Mouse (Mus musculus) layer of hippocampus, adult 11-12 months (tissue): ENCODE data around the gene Gm11595.
"Not testable (repeated sequence)": the region's sequence is repeated elsewhere in the genome, so short reads cannot be mapped to it uniquely, and the experiment has no call there.

Source experiments
- DNase-seq: peaks from one replicate; pipeline ENCODE4 v3.0.0; 2022; ENCODE audit warnings: low spot score

Gene Gm11595

GRCm38 (mm10) chr11:99772813-99773212, at the start of gene Gm11595:
Gm11595 (minus strand) TSS chr11:99772913.
- DNase-seq: not testable (repeated sequence)

- not testable (repeated sequence) for DNase-seq
These were observed 42.9 kb upstream of the Gm11595 start, which contains the start of gene Gm11564 for GRCm38 (mm10) chr11:99815566-99815965. Gm11564 (minus strand) TSS chr11:99815666.

GRCm38 (mm10) chr11:99809792-99810191, 37.1 kb upstream of the Gm11595 start, which contains the start of gene Krtap4-13:
Krtap4-13 (minus strand) TSS chr11:99809892.
- DNase-seq: not testable (repeated sequence)

GRCm38 (mm10) chr11:99804346-99804745, 31.6 kb upstream of the Gm11595 start, which contains the start of gene Gm11554:
Gm11554 (minus strand) TSS chr11:99804446.
- not testable (repeated sequence) for DNase-seq

GRCm38 (mm10) chr11:99798832-99799231, 26.1 kb upstream of the Gm11595 start, which contains the start of gene Gm11569:
Gm11569 (minus strand) TSS chr11:99798932.
- not testable (repeated sequence) for DNase-seq

GRCm38 (mm10) chr11:99793367-99793766, 20.7 kb upstream of the Gm11595 start, which contains the start of gene Gm11596:
Gm11596 (minus strand) TSS chr11:99793467.
- no peak for DNase-seq

- DNase-seq: not testable (repeated sequence)
These were observed 12.2 kb upstream of the Gm11595 start, which contains the start of gene Krtap4-9 for GRCm38 (mm10) chr11:99784900-99785299. Krtap4-9 (plus strand) TSS chr11:99785200.

GRCm38 (mm10) chr11:99780604-99781003, 7.9 kb upstream of the Gm11595 start, which contains the start of gene Krtap4-8:
Krtap4-8 (minus strand) TSS chr11:99780704.
- no peak for DNase-seq

- no peak for DNase-seq
These were observed 5.7 kb upstream of the Gm11595 start for GRCm38 (mm10) chr11:99778401-99778800.

- DNase-seq: no peak
These were observed 4.3 kb downstream of the Gm11595 start for GRCm38 (mm10) chr11:99768410-99768809.

GRCm38 (mm10) chr11:99758877-99759276, 13.8 kb downstream of the Gm11595 start:
- no peak for DNase-seq

- DNase-seq: no peak
These were observed 28.7 kb downstream of the Gm11595 start for GRCm38 (mm10) chr11:99743985-99744384.

GRCm38 (mm10) chr11:99734190-99734589, 38.5 kb downstream of the Gm11595 start, which contains the start of gene Gm14180:
Gm14180 (minus strand) TSS chr11:99734290.
- DNase-seq: no peak

- no peak for DNase-seq
These were observed 48.7 kb downstream of the Gm11595 start for GRCm38 (mm10) chr11:99724061-99724460.
